Mouse (Mus musculus): ENCODE measurements around the gene Olfr1112. TPM values are rescaled to one million over a fixed set of nuclear protein-coding genes. Genes with fewer than 3 reads are reported as not detected.
"Not testable (repeated sequence)": the region's sequence is repeated elsewhere in the genome, so short reads cannot be mapped to it uniquely, and the experiment has no call there.

Gene Olfr1112
- total RNA-seq (2021), result not detected
- long read RNA-seq, experiment 1, result 0 reads
- long read RNA-seq, experiment 2, result 0 reads

GRCm38 (mm10) chr2:87187498-87187897 lies at the start of gene Olfr1112:
Gene Olfr1112, plus strand, starts transcription at chr2:87187798.
- DNase-seq (ENCODE audit: low spot score in 2 of 2), result no peak
- TF ChIP-seq CTCF (conservative IDR thresholded peaks at IDR 0.05), result no peak
- no peak within 1 kb of the TSS for H3K4me3 ChIP-seq
- no peak within 1 kb of the TSS for H3K27ac ChIP-seq

DNA sequence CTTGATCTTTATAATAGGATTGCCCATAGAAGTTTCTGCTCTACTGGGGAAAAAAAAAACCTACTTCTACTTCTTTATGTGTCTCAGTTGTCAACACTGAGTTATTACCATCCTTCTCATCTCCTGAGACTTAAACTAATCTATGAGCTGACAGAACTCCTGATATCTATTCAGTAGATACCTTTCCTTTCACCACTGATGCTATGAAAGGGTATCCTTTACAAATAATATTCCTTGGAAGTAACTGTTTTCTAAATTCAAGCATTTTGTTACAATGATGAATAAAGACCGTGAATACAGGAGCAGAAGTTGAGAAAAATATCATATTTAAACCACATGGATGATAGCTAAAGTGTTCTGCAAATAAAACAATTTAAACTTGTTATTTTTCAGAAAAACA lies 47.4 kb upstream of the Olfr1112 start, which contains the start of gene Olfr1110:
Gene Olfr1110, minus strand, starts transcription at position 101 of the 400 bp plus-strand sequence.
- no peak within 1 kb of the TSS for H3K4me3 ChIP-seq
- no peak for TF ChIP-seq CTCF (conservative IDR thresholded peaks at IDR 0.05)
- DNase-seq (ENCODE audit: low spot score in 2 of 2), result no peak
- H3K27ac ChIP-seq, result no peak within 1 kb of the TSS

DNA sequence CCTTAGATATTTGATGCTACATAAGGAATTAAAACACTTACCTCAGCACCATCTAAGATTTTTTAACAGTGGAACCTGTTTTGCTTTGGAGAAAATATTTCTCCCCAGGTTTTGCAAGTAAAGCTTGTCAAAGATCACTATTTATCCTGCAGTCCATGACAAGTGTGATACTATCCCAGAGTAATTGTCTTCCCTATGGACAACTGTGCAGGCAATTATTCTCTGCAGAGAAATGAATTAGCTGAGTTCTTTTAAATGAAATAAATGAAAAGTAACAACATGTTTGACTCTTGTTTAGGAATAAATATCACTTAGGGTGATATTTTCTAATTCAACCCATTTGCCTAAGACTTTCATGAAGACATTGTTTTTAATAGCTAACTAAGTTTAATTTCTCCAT lies 35.1 kb upstream of the Olfr1112 start, which contains the start of gene Olfr1111:
Gene Olfr1111, minus strand, starts transcription at position 101 of the 400 bp plus-strand sequence.
- Histone ChIP-seq H3K4me3 (no peak within 1 kb of the TSS), H3K27ac (no peak within 1 kb of the TSS)
- no peak for DNase-seq (ENCODE audit: low spot score in 2 of 2)
- TF ChIP-seq CTCF (conservative IDR thresholded peaks at IDR 0.05), result no peak

- DNase-seq (ENCODE audit: low spot score in 2 of 2); H3K4me3 ChIP-seq; H3K27ac ChIP-seq: not testable (repeated sequence)
Observed at GRCm38 (mm10) chr2:87167731-87168130, 19.9 kb upstream of the Olfr1112 start.

DNA sequence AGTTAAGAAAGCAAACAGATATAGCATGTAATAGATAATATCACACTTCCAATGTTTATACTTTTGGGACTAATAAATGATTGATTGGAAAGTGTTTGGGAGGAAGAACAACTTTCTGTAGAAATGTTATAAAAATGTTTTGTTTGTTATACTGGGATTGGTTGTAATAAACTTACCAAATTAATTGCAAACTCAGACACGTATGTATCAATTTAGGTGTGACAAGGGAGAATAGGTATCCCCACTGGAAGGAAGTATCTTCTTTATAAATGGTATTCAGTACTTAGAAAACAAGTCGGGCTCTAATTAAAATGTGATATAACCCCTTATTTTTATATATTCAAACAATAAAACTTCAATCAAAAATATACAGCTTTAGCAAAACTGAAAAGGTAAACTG lies 21.1 kb downstream of the Olfr1112 start, which contains the start of gene Olfr1113:
Gene Olfr1113, plus strand, starts transcription at position 301 of the 400 bp plus-strand sequence.
- no peak for DNase-seq (ENCODE audit: low spot score in 2 of 2)
- no peak for TF ChIP-seq CTCF (conservative IDR thresholded peaks at IDR 0.05)
- Histone ChIP-seq H3K27ac (no peak within 1 kb of the TSS), H3K4me3 (no peak within 1 kb of the TSS)

Other genes with a start within 250 kb of the Olfr1112 start
- gene Olfr1099, start 227.1 kb upstream of the Olfr1112 start, total RNA-seq (2021), result not detected
- gene Olfr1100, start 207.8 kb upstream of the Olfr1112 start, total RNA-seq (2021), result not detected
- gene Olfr1101, start 196.6 kb upstream of the Olfr1112 start, total RNA-seq (2021), result not detected
- gene Olfr1102, start 189.4 kb upstream of the Olfr1112 start, total RNA-seq (2021), result not detected
- gene Olfr1104, start 160.7 kb upstream of the Olfr1112 start, total RNA-seq (2021), result not detected
- gene Olfr1105, start 151.3 kb upstream of the Olfr1112 start, total RNA-seq (2021), result not detected
- not detected for gene Olfr1106, start 135.5 kb upstream of the Olfr1112 start, total RNA-seq (2021)
- not detected for gene Olfr1107, start 112.0 kb upstream of the Olfr1112 start, total RNA-seq (2021)
- gene Olfr1109, start 91.8 kb upstream of the Olfr1112 start, total RNA-seq (2021), result not detected
- not detected for gene Olfr259, start 73.2 kb upstream of the Olfr1112 start, total RNA-seq (2021)
- gene Olfr1110, start 47.5 kb upstream of the Olfr1112 start, total RNA-seq (2021), result not detected
- not detected for gene Olfr1111, start 35.2 kb upstream of the Olfr1112 start, total RNA-seq (2021)
- gene Olfr1113, start 21.2 kb downstream of the Olfr1112 start, total RNA-seq (2021), result not detected
- gene Olfr1115, start 60.2 kb downstream of the Olfr1112 start, total RNA-seq (2021), result not detected
- not detected for gene Olfr1116, start 79.7 kb downstream of the Olfr1112 start, total RNA-seq (2021)
- gene Olfr1118, start 119.8 kb downstream of the Olfr1112 start, total RNA-seq (2021), result not detected
- not detected for gene Olfr1120, start 167.0 kb downstream of the Olfr1112 start, total RNA-seq (2021)
- not detected for gene Olfr1121, start 182.1 kb downstream of the Olfr1112 start, total RNA-seq (2021)
- gene Olfr1122, start 198.1 kb downstream of the Olfr1112 start, total RNA-seq (2021), result under 1 TPM in 1 of 2 experiments, not detected in 1; 0.08 TPM
- gene Olfr1123, start 228.8 kb downstream of the Olfr1112 start, total RNA-seq (2021), result not detected
- not detected for gene Olfr1124, start 242.5 kb downstream of the Olfr1112 start, total RNA-seq (2021)

Measured in layer of hippocampus, adult 2 months (tissue).